Mouse (Mus musculus) hindbrain, embryonic 11.5 days (tissue): Measurements from ENCODE around the gene Gm10273. TPM values are rescaled to one million over a fixed set of nuclear protein-coding genes. Genes with fewer than 3 reads are reported as not detected.

Experiments used
- ATAC-seq: fragments of 200-750 bp; cut with Nextera tagmentation; 2 replicates; pipeline ENCODE4 v1.8.0; 2017; ENCODE audit warnings: mild to moderate bottlenecking, moderate TSS enrichment, moderate library complexity; ENCODE audit not compliant: low FRiP score
- DNase-seq: peaks from one replicate; pipeline ENCODE4 v3.0.0-alpha.2; 2015; ENCODE audit warnings: low spot score
- H3K27ac ChIP-seq: fragments of 300-500 bp; sonication (generic); 2 replicates; pipeline ENCODE4 v1.5.1; 2014; ENCODE audit warnings: mild to moderate bottlenecking, low read depth, low read length
- H3K27me3 ChIP-seq: fragments of 300-500 bp; sonication (generic); 2 replicates; pipeline ENCODE4 v1.6.1; 2014; ENCODE audit warnings: mild to moderate bottlenecking, low read length, moderate library complexity, mixed read lengths; ENCODE audit not compliant: control insufficient read depth, insufficient read depth
- H3K36me3 ChIP-seq: fragments of 300-500 bp; sonication (generic); 2 replicates; pipeline ENCODE4 v1.6.1; 2014; ENCODE audit warnings: mild to moderate bottlenecking, low read length, moderate library complexity, mixed read lengths; ENCODE audit not compliant: control insufficient read depth, insufficient read depth
- H3K4me1 ChIP-seq: fragments of 300-500 bp; sonication (generic); replicated peaks from 2 replicates; pipeline ENCODE4 v1.6.1; 2014; ENCODE audit warnings: low read length, mixed read lengths; ENCODE audit not compliant: control insufficient read depth, insufficient read depth
- H3K4me2 ChIP-seq: fragments of 300-500 bp; sonication (generic); replicated peaks from 2 replicates; pipeline ENCODE4 v1.6.1; 2014; ENCODE audit warnings: mild to moderate bottlenecking, low read depth, low read length
- H3K4me3 ChIP-seq: fragments of 300-500 bp; sonication (generic); 2 replicates; pipeline ENCODE4 v1.5.1; 2014; ENCODE audit warnings: low read depth, low read length
- H3K9ac ChIP-seq: fragments of 300-500 bp; sonication (generic); 2 replicates; pipeline ENCODE4 v1.6.1; 2014; ENCODE audit warnings: low read depth, low read length
- H3K9me3 ChIP-seq: fragments of 300-500 bp; sonication (generic); 2 replicates; pipeline ENCODE4 v1.6.1; 2016; ENCODE audit warnings: low read length; ENCODE audit not compliant: control insufficient read depth
- WGBS: fragments of 180-500 bp; shearing (Covaris S2); extraction: QIAGEN DNeasy Blood & Tissue Kit; methylation state at CpG from one replicate; pipeline ENCODE4 v1.1.7; 2014; 5-methylcytosine and 5-hydroxymethylcytosine counted together
- polyA plus RNA-seq: library from polyadenylated mRNA; unstranded; fragments of >200 nt; fragmentation: Nextera tagmentation; extraction: Ambion mirVana; gene quantifications from 2 replicates; pipeline ENCODE4 v1.2.1, GENCODE M21; 2014

Gm10273 gene
- polyA plus RNA-seq, 1 experiment from 2014 or later = 4.6 TPM

DNA sequence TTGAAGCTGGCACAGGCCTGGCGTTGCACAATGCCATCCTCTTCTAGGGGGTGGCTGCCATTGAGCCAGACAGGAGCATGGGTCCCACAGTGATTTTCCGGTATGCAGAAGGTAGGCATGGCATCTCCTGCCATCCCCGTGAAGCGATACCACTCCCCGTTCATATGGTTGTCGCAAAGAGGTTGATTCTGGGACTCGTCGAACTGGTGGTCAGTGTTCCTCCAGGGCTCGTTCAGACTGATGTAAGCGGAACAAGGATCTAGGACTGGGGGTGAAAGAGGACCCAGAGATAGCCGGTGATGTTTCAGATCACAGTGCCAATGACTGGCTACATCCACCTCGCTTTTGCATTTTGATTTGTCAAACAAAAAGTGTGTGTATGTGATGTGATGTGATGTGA lies 43.2 kb downstream of the Gm10273 start:
- DNase-seq (no peak), ATAC-seq (no peak)
- Histone ChIP-seq H3K36me3 (no peaks in the 10 kb centered on the region), H3K27me3 (no peaks in the 10 kb centered on the region), H3K27ac (no peak overlapping the region), H3K9ac (no peak overlapping the region), H3K4me2 (no peak overlapping the region), H3K4me3 (no peak overlapping the region), H3K9me3 (no peaks in the 10 kb centered on the region), H3K4me1 (no peaks in the 10 kb centered on the region)
- 94% methylated on average over 12 of the region's 12 CpGs for WGBS

DNA sequence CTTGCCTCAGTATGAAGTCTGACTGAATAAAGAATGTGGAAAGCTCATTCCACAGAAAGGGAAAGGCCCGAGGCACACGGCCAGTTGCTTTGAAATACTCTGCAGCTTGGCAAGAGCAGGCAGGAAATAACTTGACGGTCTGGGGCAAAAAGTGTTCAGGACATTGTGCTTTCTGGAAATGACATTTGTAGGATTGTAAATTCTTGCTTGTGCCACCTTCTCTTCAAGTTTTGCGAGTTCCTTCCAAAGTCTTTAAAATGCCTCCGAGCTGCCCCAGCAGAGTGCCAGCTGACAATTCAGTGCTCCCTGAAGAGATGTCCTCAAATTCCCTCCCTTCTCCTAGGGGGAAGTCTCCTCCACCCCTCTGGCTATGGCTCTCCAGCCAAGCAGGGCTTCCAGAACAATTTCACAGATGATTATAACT lies 44.1 kb downstream of the Gm10273 start:
- WGBS = 71% methylated on average over 5 of the region's 5 CpGs
- Histone ChIP-seq H3K4me2 (no peak overlapping the region), H3K36me3 (no peaks in the 10 kb centered on the region), H3K4me3 (no peak overlapping the region), H3K27ac (no peak overlapping the region), H3K9me3 (no peaks in the 10 kb centered on the region), H3K9ac (no peak overlapping the region), H3K4me1 (no peaks in the 10 kb centered on the region), H3K27me3 (no peaks in the 10 kb centered on the region)
- ATAC-seq (no peak), DNase-seq (no peak)

DNA sequence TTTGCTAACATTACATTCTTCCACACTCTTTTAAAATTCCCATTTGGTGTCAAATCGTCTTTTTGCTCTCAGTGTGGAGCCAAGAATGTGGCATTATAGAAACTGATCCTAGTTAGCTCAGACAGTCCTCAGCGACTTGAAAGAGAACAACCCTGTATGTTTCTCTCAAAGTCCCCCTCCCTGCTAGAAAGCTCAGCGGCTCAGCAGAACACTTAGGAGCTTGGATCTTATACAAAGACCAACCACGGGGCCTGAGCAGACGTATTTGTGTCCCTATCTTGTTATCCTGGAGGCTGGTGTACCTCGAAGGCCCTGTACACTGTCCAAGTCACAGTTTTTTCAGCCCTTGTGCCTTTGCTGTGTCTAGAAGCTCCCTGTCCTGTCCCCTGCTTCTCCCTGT lies 44.7 kb downstream of the Gm10273 start:
- H3K9me3 ChIP-seq = no peaks in the 10 kb centered on the region
- H3K9ac ChIP-seq = no peak overlapping the region
- H3K27ac ChIP-seq = no peak overlapping the region
- 61% methylated on average over 6 of the region's 6 CpGs for WGBS
- H3K36me3 ChIP-seq = no peaks in the 10 kb centered on the region
- H3K27me3 ChIP-seq = no peaks in the 10 kb centered on the region
- no peak overlapping the region for H3K4me2 ChIP-seq
- DNase-seq (no peak), ATAC-seq (no peak)
- H3K4me3 ChIP-seq = no peak overlapping the region
- no peaks in the 10 kb centered on the region for H3K4me1 ChIP-seq

DNA sequence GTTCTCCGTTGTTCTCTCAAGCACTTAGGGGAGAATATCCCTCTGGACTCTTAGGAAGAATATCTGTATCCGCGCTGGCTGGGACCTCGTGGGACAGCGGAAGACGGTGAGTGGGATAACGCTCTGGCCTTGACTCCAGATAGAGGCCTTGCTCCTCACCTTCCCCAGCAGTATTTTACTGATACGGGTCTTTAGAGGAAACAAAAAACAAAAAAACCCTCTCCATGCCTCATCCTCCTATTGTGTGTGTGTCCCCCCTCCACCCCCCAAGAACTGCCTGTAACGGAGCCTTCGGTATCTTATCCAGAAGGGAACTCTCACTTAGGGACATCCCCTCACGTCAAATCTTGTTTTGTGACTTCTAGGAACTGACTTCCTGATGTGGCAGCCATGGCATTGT lies 46.3 kb downstream of the Gm10273 start, which contains the start of gene Oit3:
Gene Oit3 (minus strand): TSS at position 44 of the 400 bp plus-strand sequence.
- WGBS = 87% methylated on average over 11 of the region's 11 CpGs
- no peak for ATAC-seq
- no peaks in the 10 kb centered on the region for H3K36me3 ChIP-seq

DNA sequence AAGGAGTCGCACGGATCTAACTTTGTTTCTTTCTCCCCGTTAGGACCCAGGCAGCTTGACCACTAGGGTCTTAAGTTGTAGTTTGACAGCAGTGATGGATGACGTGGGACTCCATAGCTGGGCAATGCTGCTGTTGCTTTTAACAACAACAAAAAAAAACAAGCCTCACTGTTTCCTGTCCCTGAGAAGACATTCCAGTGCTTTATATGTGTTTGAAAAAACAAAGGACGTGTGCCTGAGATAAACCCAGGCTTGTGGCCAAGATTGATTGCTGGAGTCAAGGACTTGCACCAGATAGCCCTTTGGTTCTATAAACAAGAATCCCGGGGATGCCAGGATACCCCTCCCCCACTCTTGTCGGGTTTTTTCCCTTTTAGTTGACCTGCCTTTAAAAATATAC lies 47.8 kb downstream of the Gm10273 start:
- H3K36me3 ChIP-seq = no peaks in the 10 kb centered on the region
- no peaks in the 10 kb centered on the region for H3K27me3 ChIP-seq
- no peak overlapping the region for H3K27ac ChIP-seq
- no peaks in the 10 kb centered on the region for H3K4me1 ChIP-seq
- H3K4me2 ChIP-seq = no peak overlapping the region
- ATAC-seq (no peak), DNase-seq (peak; percentile 30)
- no peak overlapping the region for H3K4me3 ChIP-seq
- H3K9ac ChIP-seq = no peak overlapping the region
- no peaks in the 10 kb centered on the region for H3K9me3 ChIP-seq
- WGBS = 24% methylated on average over 7 of the region's 7 CpGs

More for the DNA sequence above, 46.3 kb downstream of the Gm10273 start, which contains the start of gene Oit3:
- Histone ChIP-seq H3K27me3 (no peaks in the 10 kb centered on the region), H3K27ac (no peak within 1 kb of the TSS), H3K4me1 (no peaks in the 10 kb centered on the region), H3K9me3 (no peaks in the 10 kb centered on the region), H3K9ac (no peak within 1 kb of the TSS), H3K4me2 (no peak within 1 kb of the TSS), H3K4me3 (no peak within 1 kb of the TSS)
- no peak for DNase-seq

DNA sequence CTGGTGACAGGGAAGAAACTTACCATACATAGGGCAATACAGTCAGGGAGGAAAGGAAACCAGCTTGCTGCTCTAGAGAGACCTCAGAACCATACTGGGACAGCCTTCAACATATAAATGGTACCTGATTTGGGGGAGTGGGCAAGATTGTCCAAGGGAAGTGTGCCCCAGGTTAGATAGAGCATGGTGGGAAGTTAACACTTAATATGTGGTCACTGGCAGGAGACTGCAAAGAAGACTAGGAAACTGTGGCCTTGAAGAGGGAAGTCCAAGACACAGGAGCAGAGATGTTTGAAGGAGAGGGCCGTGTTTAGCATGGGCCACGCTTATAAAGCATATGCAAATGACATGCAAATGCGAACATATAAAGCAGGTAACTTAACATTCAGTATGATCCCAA lies 48.7 kb downstream of the Gm10273 start:
- DNase-seq = no peak

DNA sequence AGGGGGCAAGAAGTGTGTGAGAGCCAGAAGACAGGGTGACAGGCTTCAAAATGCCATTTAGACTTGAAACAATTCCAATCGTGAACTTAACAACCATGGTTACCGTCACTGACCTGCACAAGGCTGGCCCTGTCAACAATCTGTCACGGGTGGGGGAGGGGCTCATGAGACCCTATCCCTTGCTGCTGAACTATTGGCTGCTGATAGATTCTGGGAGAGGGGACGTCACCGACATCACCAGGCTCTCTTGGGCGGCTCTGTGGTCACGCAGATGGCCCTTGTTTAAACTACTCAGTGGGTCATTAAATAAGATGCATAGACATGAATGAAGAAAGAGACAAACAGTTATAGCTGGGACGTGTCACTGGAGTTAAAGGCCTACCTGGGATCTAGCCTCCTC lies 49.2 kb downstream of the Gm10273 start:
- ATAC-seq (peak; percentile 68), DNase-seq (peak; percentile 47)
- no peaks in the 10 kb centered on the region for H3K36me3 ChIP-seq
- no peaks in the 10 kb centered on the region for H3K27me3 ChIP-seq
- H3K9ac ChIP-seq = no peak overlapping the region
- no peaks in the 10 kb centered on the region for H3K9me3 ChIP-seq
- H3K4me2 ChIP-seq = no peak overlapping the region
- no peaks in the 10 kb centered on the region for H3K4me1 ChIP-seq
- WGBS = 39% methylated on average over 8 of the region's 8 CpGs
- H3K27ac ChIP-seq = no peak overlapping the region
- H3K4me3 ChIP-seq = no peak overlapping the region

More for the DNA sequence above, 48.7 kb downstream of the Gm10273 start:
- Histone ChIP-seq H3K27me3 (no peaks in the 10 kb centered on the region), H3K9ac (no peak overlapping the region), H3K27ac (no peak overlapping the region), H3K4me2 (no peak overlapping the region), H3K9me3 (no peaks in the 10 kb centered on the region), H3K4me3 (no peak overlapping the region), H3K36me3 (no peaks in the 10 kb centered on the region), H3K4me1 (no peaks in the 10 kb centered on the region)
- no peak for ATAC-seq
- WGBS = 74% methylated on average over 3 of the region's 3 CpGs

Other genes starting within 250 kb of the Gm10273 start
- gene Sept10, start 173.8 kb upstream of the Gm10273 start, polyA plus RNA-seq = 32.0 and 32.4 TPM in 2 replicates
- gene Sowahc, start 173.7 kb upstream of the Gm10273 start, polyA plus RNA-seq = 11.9 and 13.6 TPM in 2 replicates
- gene P4ha1, start 72.3 kb upstream of the Gm10273 start, polyA plus RNA-seq = 44.6 and 51.6 TPM in 2 replicates
- 0.18 and 0.22 TPM in 2 replicates for gene Pla2g12b, start 8.0 kb downstream of the Gm10273 start, polyA plus RNA-seq
- 0.28 and 0.95 TPM in 2 replicates for gene Oit3, start 46.1 kb downstream of the Gm10273 start, polyA plus RNA-seq
- gene Gm10322, start 220.4 kb downstream of the Gm10273 start, polyA plus RNA-seq = not detected in 2 replicates
- gene Mcu, start 221.1 kb downstream of the Gm10273 start, polyA plus RNA-seq = 21.8 and 24.7 TPM in 2 replicates